Mouse (Mus musculus) frontal cortex, postnatal 36 days (tissue): ENCODE measurements at regions not wholly inside any gene's neighbourhood (a gene's known extent, or its start where the extent isn't known, plus 50 kb on each side); places are given as distances from the start of the nearest gene placed in this dataset.
"Not testable (repeated sequence)": the region's sequence is repeated elsewhere in the genome, so short reads cannot be mapped to it uniquely, and the experiment has no call there.

Experiments
- DNase-seq, 2 experiments: peaks; one replicate each; pipeline ENCODE4 v3.0.0; 2022; ENCODE audit warnings: low spot score in 2 of 2

GRCm38 (mm10) chr1:105900158-105900557, 90.0 kb upstream of the Zcchc2 start:
- DNase-seq, result no peak

DNA sequence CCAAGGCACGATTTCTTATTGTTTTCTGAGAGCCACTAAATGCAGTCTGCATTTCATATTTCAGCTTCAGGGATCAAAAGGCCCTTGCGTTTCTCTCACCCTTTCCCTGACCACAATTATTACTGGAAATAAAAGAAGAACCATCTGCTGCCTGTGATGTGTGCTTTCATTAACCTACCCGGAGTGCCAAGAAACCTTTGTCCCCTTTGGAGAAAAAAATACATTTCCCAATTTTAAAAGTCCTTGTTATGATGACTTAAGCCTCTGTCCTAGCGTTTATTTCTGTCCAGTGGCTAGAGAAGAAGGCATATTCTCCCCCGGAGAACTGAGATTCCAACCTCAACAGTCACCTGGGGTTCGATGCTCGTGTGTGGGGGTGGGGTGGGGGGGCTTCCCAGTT, 89.3 kb upstream of the Zcchc2 start:
- DNase-seq, result no peak

- DNase-seq, result no peak
These were observed 86.7 kb upstream of the Zcchc2 start for GRCm38 (mm10) chr1:105903286-105904115.

DNA sequence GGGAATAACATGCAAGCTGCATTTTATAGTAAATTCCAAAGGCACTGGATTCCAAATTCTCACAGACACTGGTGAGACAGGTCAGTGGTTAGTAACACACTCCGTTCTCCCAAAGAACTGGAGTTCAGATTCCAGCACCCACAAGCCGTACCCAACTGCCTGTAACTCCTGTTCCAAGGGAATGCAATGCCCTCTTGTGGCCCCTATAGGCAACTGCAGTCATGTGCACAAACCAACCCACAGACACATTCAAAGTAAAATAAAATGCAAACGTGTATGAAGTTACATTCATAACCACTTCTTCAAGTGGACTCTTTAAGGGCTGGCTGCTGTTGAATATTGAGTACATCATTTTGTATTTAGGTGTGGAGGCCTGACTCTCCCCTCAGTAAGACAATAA, 85.5 kb upstream of the Zcchc2 start:
- DNase-seq, result no peak

DNA sequence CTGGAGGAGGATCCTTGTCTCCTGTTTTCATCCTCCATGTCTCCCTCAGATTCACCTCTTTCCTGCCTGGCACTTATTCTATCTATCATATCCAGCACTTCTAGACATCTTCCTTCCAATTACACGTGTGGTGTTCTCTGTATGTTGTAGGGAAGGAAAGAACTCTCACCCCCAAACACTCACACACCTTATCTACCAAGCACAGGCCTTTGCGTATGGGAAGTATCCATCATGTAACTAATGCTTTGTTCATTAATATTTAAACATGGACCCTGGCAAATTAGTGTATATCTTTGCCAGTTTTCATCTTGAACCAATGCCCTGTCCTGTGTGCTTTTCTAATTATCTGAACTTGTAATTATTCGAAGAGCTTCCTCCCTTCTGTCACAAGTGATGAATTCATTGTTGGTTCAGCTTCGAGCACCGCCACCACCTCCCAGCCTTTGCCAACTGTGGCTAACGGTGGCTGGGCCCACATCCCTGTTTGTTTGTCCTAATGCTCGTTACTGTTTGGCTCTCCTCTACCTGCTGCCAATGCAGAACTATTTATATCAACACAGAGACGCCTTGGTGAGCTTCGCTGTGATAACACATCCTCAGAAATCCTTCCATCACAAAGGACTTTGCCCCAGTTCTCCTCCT, 84.3 kb upstream of the Zcchc2 start:
- no peak for DNase-seq

- peak; percentile 22 to 32 for DNase-seq
These were observed 83.8 kb upstream of the Zcchc2 start for GRCm38 (mm10) chr1:105906427-105906798.

- peak; percentile 24 to 71 for DNase-seq
These were observed 82.0 kb upstream of the Zcchc2 start for GRCm38 (mm10) chr1:105908029-105908876.

GRCm38 (mm10) chr1:105909121-105909520, 81.1 kb upstream of the Zcchc2 start:
- DNase-seq, result no peak

GRCm38 (mm10) chr1:105911714-105912113, 78.5 kb upstream of the Zcchc2 start:
- DNase-seq, result no peak

GRCm38 (mm10) chr1:105921842-105922241, 68.4 kb upstream of the Zcchc2 start:
- no peak for DNase-seq

DNA sequence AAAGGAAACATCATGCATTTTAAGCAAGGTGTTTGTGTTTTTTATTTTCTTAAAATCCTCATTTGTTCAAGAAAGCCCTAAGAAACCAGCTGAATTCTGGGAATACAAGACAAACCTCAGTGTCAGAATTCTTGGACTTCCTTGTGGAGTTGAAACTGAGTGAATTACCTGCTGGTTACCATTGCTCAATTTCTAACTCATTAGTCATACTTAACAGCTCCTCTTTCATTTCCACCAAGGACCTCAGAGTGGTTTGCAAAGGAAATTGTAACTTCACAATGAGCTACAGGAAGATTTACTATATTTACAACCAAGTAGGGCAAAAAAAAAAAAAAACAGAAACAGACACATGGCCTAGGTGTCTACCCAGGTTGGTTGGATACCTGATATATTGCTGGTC, 67.6 kb upstream of the Zcchc2 start:
- DNase-seq, result no peak

- no peak for DNase-seq
These were observed 67.2 kb upstream of the Zcchc2 start for GRCm38 (mm10) chr1:105923001-105923400.

DNA sequence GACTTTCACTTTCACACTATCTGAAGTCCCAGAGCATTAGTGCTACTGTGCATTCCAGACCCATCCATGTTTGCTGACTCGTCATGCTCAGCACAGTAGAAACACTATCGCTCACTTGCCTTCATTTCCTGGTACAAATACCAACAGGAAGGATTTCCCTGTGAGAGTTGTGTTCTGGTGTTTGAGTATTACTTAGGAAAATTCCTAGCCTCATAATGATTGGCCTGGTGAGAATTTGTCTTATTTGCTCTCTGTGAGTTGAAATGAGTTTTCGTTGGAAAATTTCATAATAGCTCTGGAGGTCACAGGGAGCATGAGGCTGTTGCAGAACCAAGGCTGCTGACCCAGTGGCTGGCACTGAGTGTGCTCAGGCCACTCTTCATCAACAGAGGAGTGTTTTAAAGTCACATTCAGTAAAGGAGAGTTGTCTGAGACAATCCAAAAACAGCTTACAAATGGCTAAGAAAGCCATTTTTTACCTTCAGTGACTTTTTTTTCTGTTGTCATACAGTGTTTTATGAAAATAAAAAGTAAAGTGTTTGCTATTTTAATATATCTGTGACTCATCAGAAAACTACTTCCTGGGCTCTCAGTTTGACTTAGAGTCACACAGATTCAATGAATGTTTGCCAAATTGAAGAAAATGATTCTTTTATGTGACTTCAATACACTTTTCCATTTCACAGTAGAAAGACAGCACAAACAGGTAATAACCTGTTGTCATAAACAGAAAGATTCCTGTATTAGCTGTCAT, 64.4 kb upstream of the Zcchc2 start:
- DNase-seq, result no peak

DNA sequence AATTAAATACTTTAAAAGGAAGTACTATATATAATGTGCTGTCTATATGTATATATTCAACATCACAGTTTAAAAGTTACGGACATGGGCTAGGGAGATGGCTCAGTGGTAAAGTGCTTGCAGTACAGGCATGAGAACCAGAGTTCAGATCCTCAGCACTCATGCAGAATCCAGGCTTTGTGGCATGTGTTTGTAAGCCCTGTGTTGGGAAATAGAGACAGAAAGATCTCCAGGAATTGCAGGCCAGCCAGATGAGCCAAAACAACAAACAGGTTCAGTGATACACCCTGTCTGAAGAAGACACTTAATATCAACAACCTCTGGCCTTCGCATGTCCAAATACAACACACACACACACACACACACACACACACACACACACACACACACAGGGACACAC, 63.3 kb upstream of the Zcchc2 start:
- DNase-seq, result no peak

- no peak for DNase-seq
These were observed 59.4 kb upstream of the Zcchc2 start for GRCm38 (mm10) chr1:105930841-105931240.

DNA sequence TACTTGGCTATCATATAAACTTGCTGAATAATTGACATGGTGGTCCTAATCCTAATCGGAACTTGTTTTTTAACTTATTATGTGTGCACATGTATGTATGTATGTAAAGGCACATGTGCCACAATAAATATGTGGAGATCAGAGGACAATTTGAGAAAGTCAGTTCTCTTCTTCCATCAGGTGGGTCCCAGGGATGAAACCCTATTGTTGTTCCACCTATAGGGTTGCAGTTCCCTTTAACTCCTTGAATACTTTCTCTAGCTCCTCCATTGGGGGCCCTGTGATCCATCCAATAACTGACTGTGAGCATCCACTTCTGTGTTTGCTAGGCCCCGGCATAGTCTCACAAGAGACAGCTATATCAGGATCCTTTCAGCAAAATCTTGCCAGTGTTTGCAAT, 56.0 kb upstream of the Zcchc2 start:
- not testable (repeated sequence) for DNase-seq
